Mouse (Mus musculus) cerebellum, adult 2 months (tissue): ENCODE data around the gene Suclg1.

ENCODE experiments used
- CTCF ChIP-seq: fragments of 200-500 bp; IDR thresholded peaks from 2 replicates; pipeline ENCODE4 v1.5.1; 2011; ENCODE audit warnings: low read depth, mild to moderate bottlenecking, control low read depth, low read length, moderate library complexity, borderline replicate concordance; ENCODE audit not compliant: insufficient read depth
- POLR2A ChIP-seq: fragments of 200-500 bp; IDR thresholded peaks from 2 replicates; pipeline ENCODE4 v1.6.1; 2011; ENCODE audit warnings: low read length, control low read depth, borderline replicate concordance; ENCODE audit not compliant: insufficient read depth

DNA sequence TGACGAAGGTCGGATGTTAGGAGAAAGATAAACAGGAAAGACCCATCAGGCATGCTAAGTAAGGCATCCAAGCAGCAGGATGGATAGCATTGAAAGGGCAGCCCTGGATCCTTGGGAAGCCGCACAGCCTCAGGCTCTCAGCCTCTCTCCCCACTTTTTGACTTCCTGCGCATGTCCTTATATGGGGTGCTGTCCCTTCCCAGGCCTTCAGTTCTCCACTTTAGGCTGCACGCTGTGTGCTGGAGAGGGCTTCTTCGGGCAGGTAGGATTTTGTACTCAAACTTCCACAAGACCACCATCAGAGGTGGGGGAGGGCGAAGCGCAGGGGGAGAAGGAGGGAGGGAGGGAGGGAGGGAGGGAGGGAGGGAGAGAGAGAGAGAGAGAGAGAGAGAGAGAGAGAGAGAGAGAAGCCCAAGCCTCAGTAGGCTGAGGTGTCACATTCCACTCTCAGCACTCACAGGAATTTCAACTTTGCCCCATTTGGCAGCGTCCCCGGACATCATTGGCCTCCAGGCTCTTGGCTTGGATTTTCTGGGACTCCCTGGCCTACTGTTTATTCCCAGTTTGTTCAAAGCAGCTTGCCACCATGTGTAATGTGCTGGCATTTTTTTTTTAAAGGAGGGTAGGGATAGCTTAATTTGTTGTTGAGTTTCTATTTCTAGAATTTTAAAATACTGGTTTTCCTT lies 25.2 kb upstream of the Suclg1 start:
- no peak for TF ChIP-seq CTCF
- no peak for TF ChIP-seq POLR2A
